Mouse (Mus musculus) T-helper 2 cell (primary cell): ENCODE measurements around the gene Tm7sf3.
"Not testable (repeated sequence)": the region's sequence is repeated elsewhere in the genome, so short reads cannot be mapped to it uniquely, and the experiment has no call there.

Experiments
- in situ Hi-C: fragments of 300-600 bp; cut with MboI, MseI; formaldehyde crosslinking; loops from one replicate; pipeline ENCODE4 v1.15.1; 2025; ENCODE audit warnings: high pct_unique_total_duplicates

Gene Tm7sf3

GRCm38 (mm10) chr6:146615891-146616290 is 26.7 kb downstream of the Tm7sf3 start:
- in situ Hi-C loops: no loop called here

DNA sequence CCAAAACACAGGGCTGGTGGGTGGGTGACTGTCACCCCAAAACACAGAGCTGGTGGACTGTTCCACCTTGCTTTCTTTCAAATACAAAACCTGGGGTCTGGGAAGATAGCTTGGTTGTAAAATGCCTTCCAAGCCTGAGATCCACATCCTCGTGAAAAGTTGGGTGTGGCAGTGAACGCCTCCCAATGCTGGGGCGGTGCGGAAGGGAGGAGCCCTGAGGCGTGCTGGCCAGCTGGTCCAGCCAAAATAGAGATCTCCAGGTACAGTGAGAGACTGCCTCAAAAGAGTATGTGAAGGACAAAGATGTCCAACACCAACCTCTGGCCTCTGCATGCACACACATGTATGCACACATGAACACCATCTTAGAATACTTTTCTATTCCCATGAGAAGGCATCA is 28.1 kb downstream of the Tm7sf3 start:
- in situ Hi-C loops: no loop called here

- in situ Hi-C loops: no loop called here
Observed at GRCm38 (mm10) chr6:146613907-146614306, 28.7 kb downstream of the Tm7sf3 start.

DNA sequence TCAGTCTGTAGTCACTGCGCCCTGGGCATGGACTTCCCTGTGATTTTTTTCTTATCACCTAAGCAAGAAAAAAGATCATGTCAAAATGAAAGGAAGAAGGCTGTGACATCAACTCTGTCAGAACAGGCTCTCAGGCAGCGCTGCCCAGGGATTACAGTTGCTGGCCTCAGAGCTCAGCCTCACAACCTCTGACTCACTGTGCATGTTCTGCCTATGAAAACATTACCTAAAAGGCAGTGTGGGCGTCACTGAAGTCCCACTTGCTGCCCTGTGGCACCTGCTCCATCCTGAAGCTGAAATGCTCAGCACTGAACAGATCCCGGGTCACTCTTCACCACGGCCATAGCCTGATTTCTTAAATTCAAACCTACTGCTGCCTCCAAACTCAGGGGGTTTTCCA is 29.9 kb downstream of the Tm7sf3 start:
- in situ Hi-C loops: no loop called here

GRCm38 (mm10) chr6:146611897-146612296 is 30.7 kb downstream of the Tm7sf3 start:
- in situ Hi-C loops: no loop called here

GRCm38 (mm10) chr6:146611385-146611784 is 31.2 kb downstream of the Tm7sf3 start:
- in situ Hi-C loops: no loop called here

- in situ Hi-C loops: no loop called here
Observed at GRCm38 (mm10) chr6:146603651-146604050, 39.0 kb downstream of the Tm7sf3 start.

DNA sequence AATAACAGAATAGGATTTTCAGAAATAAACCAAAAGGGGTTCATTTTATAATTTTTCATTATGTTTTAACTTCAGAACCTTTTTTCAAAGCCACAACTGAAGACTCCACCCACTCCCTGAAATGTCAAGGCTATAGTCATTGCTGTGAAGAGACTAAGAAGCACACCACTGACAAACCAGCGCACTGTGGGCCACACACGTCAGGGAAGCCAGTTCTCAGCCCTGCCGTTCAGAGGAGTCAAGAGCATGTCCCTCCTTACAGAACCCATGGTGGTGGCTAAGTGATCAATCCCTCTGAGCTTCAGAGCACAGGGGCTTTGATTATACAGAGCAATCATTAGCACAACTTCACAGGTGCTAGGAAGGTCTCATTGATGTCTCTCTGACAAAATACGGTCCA is 40.0 kb downstream of the Tm7sf3 start:
- in situ Hi-C loops: no loop called here

DNA sequence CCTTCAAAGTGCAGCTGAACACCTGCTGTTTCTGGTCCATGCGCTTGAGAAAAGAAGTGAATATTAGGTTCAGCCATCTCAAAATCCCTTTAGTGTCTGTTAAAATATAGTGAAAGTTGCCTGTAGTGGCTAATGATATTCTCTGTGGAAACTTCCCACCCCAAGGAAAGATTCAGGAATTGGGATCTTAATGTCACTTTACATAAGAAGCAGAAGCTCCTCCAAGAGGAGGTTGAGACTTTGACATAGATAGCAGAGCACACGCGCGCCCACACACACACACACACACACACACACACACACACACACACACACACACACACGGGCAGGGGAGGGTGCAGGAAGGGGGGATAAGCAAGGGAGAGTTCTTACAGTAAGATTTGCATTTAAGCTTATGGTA is 57.5 kb downstream of the Tm7sf3 start:
- in situ Hi-C loops: no loop called here

- in situ Hi-C loops: no loop called here
Observed at GRCm38 (mm10) chr6:146583366-146584046, 59.1 kb downstream of the Tm7sf3 start.

DNA sequence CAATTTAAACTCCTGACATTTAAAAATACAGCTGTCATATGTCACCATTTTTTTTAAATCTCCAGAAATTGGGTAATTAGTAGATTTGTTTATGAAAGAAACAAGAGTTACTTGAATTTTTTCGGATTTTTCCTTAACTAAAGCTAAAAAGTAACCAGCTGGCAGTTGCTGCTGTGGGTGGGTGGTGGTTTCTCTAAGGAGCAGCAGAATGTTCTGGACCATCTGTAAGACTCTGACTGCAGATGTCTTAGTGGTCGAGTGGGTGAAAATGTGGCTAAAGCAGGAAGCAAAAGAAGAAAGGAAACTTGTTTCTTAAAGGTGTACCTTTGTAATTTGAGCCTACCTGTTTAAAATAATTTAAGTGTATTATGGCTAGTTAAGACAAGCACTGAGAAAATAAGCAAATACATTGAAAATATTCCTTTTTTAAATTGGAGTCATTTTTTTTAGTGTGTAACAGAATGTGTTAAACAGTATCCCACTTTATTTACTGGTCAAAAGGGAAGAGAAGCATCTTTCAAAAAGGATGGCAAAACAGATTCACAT is 62.2 kb downstream of the Tm7sf3 start:
- in situ Hi-C loops: no loop called here

GRCm38 (mm10) chr6:146578586-146578985 is 64.0 kb downstream of the Tm7sf3 start:
- in situ Hi-C loops: loop anchor here (5.0 to 10.0 kb wide), 2 partner anchors 64 to 74 kb away; partner anchors contain the start of genes Itpr2, Med21 and Tm7sf3

- in situ Hi-C loops: loop anchor here (5.0 to 10.0 kb wide), 2 partner anchors 64 to 73 kb away; partner anchors contain the start of genes Itpr2, Med21 and Tm7sf3
Observed at GRCm38 (mm10) chr6:146578111-146578531, 64.5 kb downstream of the Tm7sf3 start.

DNA sequence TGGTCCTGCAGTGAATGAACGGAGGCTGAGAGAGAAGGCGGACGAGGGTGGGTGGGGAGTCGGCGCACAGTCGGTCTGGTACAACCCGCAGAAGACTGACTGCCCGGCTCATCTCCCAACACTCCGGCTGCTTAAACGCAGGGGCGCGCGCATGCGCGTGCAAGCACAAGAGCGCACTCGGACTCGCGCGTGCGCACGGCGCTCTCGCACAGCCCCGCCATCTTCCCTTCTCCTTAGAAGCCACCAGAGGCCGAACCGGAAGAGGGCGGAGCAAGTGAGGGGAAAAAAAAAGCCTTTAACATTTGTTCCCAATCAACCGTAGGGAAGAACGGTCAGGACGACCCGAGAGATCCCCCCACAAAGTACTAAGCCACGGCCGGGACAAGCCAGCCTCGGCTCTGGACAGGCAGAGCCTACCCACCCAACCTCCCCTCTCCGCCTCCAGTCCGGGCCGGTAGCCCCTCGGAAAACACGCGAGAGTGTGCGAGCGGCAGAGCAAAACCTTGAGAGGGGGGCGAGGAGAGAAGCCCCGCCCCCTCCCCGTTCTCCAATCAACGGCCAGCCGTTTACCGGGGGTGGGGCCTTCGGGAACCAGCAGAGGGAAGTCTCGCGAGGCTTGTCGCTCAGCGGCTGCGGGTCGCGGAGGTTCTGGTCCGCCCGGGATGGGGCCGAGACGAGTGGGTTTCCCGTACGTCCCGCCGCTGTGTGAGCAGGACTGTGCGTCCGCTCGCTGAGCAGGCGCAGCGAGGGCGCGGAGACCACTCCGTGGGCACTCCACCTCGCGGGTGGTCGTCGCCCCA is 65.1 kb downstream of the Tm7sf3 start, which contains the start of gene Ints13:
TSS of gene Ints13 (minus strand) at position 526 of the 800 bp plus-strand sequence.
- in situ Hi-C loops: loop anchor here (5.0 to 10.0 kb wide), 2 partner anchors 65 to 73 kb away; partner anchors contain the start of genes Itpr2, Med21 and Tm7sf3

- in situ Hi-C loops: loop anchor here (5.0 to 10.0 kb wide), 2 partner anchors 65 to 72 kb away; partner anchors contain the start of genes Itpr2, Med21 and Tm7sf3
Observed at GRCm38 (mm10) chr6:146576903-146577302, 65.7 kb downstream of the Tm7sf3 start, which contains the start of gene Fgfr1op2. Fgfr1op2 (plus strand) TSS chr6:146577203.

DNA sequence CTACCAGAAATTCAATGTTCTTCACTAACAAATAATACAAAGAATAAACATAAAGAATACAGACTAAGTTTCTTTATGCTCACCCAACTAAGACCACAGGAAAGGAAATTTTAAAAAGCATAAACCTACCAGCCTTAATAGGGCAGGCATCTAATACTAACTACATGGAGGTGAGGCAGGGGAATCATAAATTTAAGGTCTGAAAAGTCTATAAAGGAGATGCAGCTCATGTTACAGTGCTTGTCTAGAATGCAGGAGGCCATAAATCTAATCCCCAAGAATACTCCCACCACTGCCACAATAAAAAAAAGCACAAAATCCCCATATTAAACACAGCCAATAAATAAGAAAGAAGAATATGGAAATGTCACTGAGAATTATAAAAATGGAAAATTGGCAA is 70.6 kb downstream of the Tm7sf3 start:
- in situ Hi-C loops: loop anchor here (10.0 kb wide), 1 partner anchor 67 kb away; the partner anchor contains the start of gene Itpr2

GRCm38 (mm10) chr6:146562461-146562860 is 80.2 kb downstream of the Tm7sf3 start:
- in situ Hi-C loops: not testable (repeated sequence)
